Mouse (Mus musculus) right cerebral cortex, postnatal 36 days (tissue): ENCODE results near the gene Dnajc5.
A peak's percentile ranks its signal among the peaks of the same experiment; 100 is the strongest.
"Not testable (repeated sequence)": the region's sequence is repeated elsewhere in the genome, so short reads cannot be mapped to it uniquely, and the experiment has no call there.

Source experiments
- DNase-seq, 2 experiments: peaks; one replicate each; pipeline ENCODE4 v3.0.0; 2022; ENCODE audit warnings: low spot score in 2 of 2, mixed read lengths in 1 of 2

Gene Dnajc5

GRCm38 (mm10) chr2:181520118-181520935 lies at the start of gene Dnajc5:
Dnajc5 (plus strand) TSS chr2:181520485.
- DNase-seq = peak; percentile 97 to 98

GRCm38 (mm10) chr2:181471246-181471645 lies 49.0 kb upstream of the Dnajc5 start:
- DNase-seq = no peak

- no peak for DNase-seq
Observed at GRCm38 (mm10) chr2:181472256-181472827, 47.9 kb upstream of the Dnajc5 start.

GRCm38 (mm10) chr2:181483120-181483519 lies 37.2 kb upstream of the Dnajc5 start:
- no peak for DNase-seq

GRCm38 (mm10) chr2:181483562-181484318 lies 36.5 kb upstream of the Dnajc5 start:
- no peak for DNase-seq

- DNase-seq = no peak
Observed at GRCm38 (mm10) chr2:181484456-181485233, 35.6 kb upstream of the Dnajc5 start.

GRCm38 (mm10) chr2:181485741-181486140 lies 34.5 kb upstream of the Dnajc5 start:
- no peak for DNase-seq

- no peak for DNase-seq
Observed at GRCm38 (mm10) chr2:181487338-181488277, 32.7 kb upstream of the Dnajc5 start.

GRCm38 (mm10) chr2:181491432-181492205 lies 28.7 kb upstream of the Dnajc5 start:
- no peak for DNase-seq

- no peak for DNase-seq
Observed at GRCm38 (mm10) chr2:181492206-181492605, 28.1 kb upstream of the Dnajc5 start.

GRCm38 (mm10) chr2:181493156-181493927 lies 26.9 kb upstream of the Dnajc5 start, which contains the start of gene Abhd16b:
Abhd16b (plus strand) TSS chr2:181493206.
- DNase-seq = no peak

- no peak for DNase-seq
Observed at GRCm38 (mm10) chr2:181494266-181494945, 25.9 kb upstream of the Dnajc5 start.

- not testable (repeated sequence) for DNase-seq
Observed at GRCm38 (mm10) chr2:181495845-181496244, 24.4 kb upstream of the Dnajc5 start.

GRCm38 (mm10) chr2:181496281-181496680 lies 24.0 kb upstream of the Dnajc5 start:
- peak in 1 of 2 experiments; percentile 10 for DNase-seq

GRCm38 (mm10) chr2:181496831-181497547 lies 23.3 kb upstream of the Dnajc5 start, which contains the start of gene Tpd52l2:
Tpd52l2 (plus strand) TSS chr2:181497142.
- DNase-seq = peak; percentile 90 to 94

GRCm38 (mm10) chr2:181497548-181497875 lies 22.8 kb upstream of the Dnajc5 start:
- DNase-seq = no peak

GRCm38 (mm10) chr2:181498644-181499043 lies 21.6 kb upstream of the Dnajc5 start:
- DNase-seq = no peak

- DNase-seq = no peak
Observed at GRCm38 (mm10) chr2:181509191-181509590, 11.1 kb upstream of the Dnajc5 start.
